Mouse (Mus musculus) heart, embryonic 15.5 days (tissue): ENCODE measurements around the gene Nsf. TPM values are rescaled to one million over a fixed set of nuclear protein-coding genes. Genes with fewer than 3 reads are reported as not detected.

Experiments
- ATAC-seq: fragments of 200-750 bp; cut with Nextera tagmentation; replicated peaks from 2 replicates; pipeline ENCODE4 v1.8.0; 2017; ENCODE audit warnings: low read depth, moderate TSS enrichment; ENCODE audit not compliant: insufficient number of reproducible peaks, insufficient read depth, low FRiP score
- H3K27ac ChIP-seq: fragments of 300-500 bp; sonication (generic); 2 replicates; pipeline ENCODE4 v1.5.1; 2015; ENCODE audit warnings: mild to moderate bottlenecking, inconsistent platforms
- H3K27me3 ChIP-seq: fragments of 300-500 bp; sonication (generic); 2 replicates; pipeline ENCODE4 v1.6.1; 2015; ENCODE audit warnings: inconsistent platforms
- H3K36me3 ChIP-seq: fragments of 300-500 bp; sonication (generic); 2 replicates; pipeline ENCODE4 v1.6.1; 2015; ENCODE audit warnings: mild to moderate bottlenecking, inconsistent platforms
- H3K4me1 ChIP-seq: fragments of 300-500 bp; sonication (generic); replicated peaks from 2 replicates; pipeline ENCODE4 v1.6.1; 2015; ENCODE audit warnings: inconsistent platforms
- H3K4me2 ChIP-seq: fragments of 300-500 bp; sonication (generic); 2 replicates; pipeline ENCODE4 v1.6.1; 2015; ENCODE audit warnings: inconsistent platforms, mild to moderate bottlenecking, moderate library complexity
- H3K4me3 ChIP-seq: fragments of 300-500 bp; sonication (generic); 2 replicates; pipeline ENCODE4 v1.5.1; 2015; ENCODE audit warnings: mild to moderate bottlenecking, inconsistent platforms
- H3K9ac ChIP-seq: fragments of 300-500 bp; sonication (generic); 2 replicates; pipeline ENCODE4 v1.6.1; 2015; ENCODE audit warnings: mild to moderate bottlenecking, inconsistent platforms
- H3K9me3 ChIP-seq: fragments of 300-500 bp; sonication (generic); replicated peaks from 2 replicates; pipeline ENCODE4 v1.6.1; 2016; ENCODE audit warnings: inconsistent platforms
- WGBS: fragments of 180-500 bp; shearing (Covaris S2); methylation state at CpG from one replicate; pipeline ENCODE4 v1.1.7; 2015; ENCODE audit warnings: mixed read lengths; 5-methylcytosine and 5-hydroxymethylcytosine counted together
- polyA plus RNA-seq: library from polyadenylated mRNA; unstranded; fragments of >200 nt; fragmentation: Nextera tagmentation; extraction: Ambion mirVana; gene quantifications from 2 replicates; pipeline ENCODE4 v1.2.1, GENCODE M21; 2015

The Nsf gene
- polyA plus RNA-seq, 1 experiment from 2014 or later, result 26.4 TPM

- no peak overlapping the region for H3K9ac ChIP-seq
- no peaks in the 10 kb centered on the region for H3K27me3 ChIP-seq
- no peak overlapping the region for H3K4me2 ChIP-seq
- no peaks in the 10 kb centered on the region for H3K9me3 ChIP-seq
- 54% methylated on average over 5 of the region's 5 CpGs for WGBS
- no peaks in the 10 kb centered on the region for H3K36me3 ChIP-seq
- H3K27ac ChIP-seq, result no peak overlapping the region
- no peak overlapping the region for H3K4me3 ChIP-seq
- H3K4me1 ChIP-seq, result no peaks in the 10 kb centered on the region
- no peak for ATAC-seq
Measured at GRCm38 (mm10) chr11:103941351-103941750, 12.5 kb downstream of the Nsf start.

- whole genome bisulfite sequencing, result 75% methylated on average over 6 of the region's 6 CpGs
Measured at GRCm38 (mm10) chr11:103940887-103941286, 13.0 kb downstream of the Nsf start.

GRCm38 (mm10) chr11:103937976-103938728, 15.7 kb downstream of the Nsf start:
- no peak overlapping the region for H3K4me3 ChIP-seq
- H3K27ac ChIP-seq, result no peak overlapping the region
- 86% methylated on average over 25 of the region's 25 CpGs for WGBS
- no peaks in the 10 kb centered on the region for H3K4me1 ChIP-seq
- no peaks in the 10 kb centered on the region for H3K27me3 ChIP-seq
- H3K9ac ChIP-seq, result no peak overlapping the region
- no peak for ATAC-seq
- H3K36me3 ChIP-seq, result no peaks in the 10 kb centered on the region
- no peak overlapping the region for H3K4me2 ChIP-seq
- H3K9me3 ChIP-seq, result no peaks in the 10 kb centered on the region

More at GRCm38 (mm10) chr11:103940887-103941286, 13.0 kb downstream of the Nsf start:
- H3K27ac ChIP-seq, result no peak overlapping the region
- H3K4me1 ChIP-seq, result no peaks in the 10 kb centered on the region
- H3K4me3 ChIP-seq, result no peak overlapping the region
- no peak for ATAC-seq
- H3K9me3 ChIP-seq, result no peaks in the 10 kb centered on the region
- H3K36me3 ChIP-seq, result no peaks in the 10 kb centered on the region
- H3K9ac ChIP-seq, result no peak overlapping the region
- no peaks in the 10 kb centered on the region for H3K27me3 ChIP-seq
- no peak overlapping the region for H3K4me2 ChIP-seq

- H3K4me1 ChIP-seq, result no peaks in the 10 kb centered on the region
- no peak overlapping the region for H3K4me2 ChIP-seq
- no peak overlapping the region for H3K27ac ChIP-seq
- no peaks in the 10 kb centered on the region for H3K36me3 ChIP-seq
- 78% methylated on average over 9 of the region's 9 CpGs for WGBS
- no peaks in the 10 kb centered on the region for H3K9me3 ChIP-seq
- H3K4me3 ChIP-seq, result no peak overlapping the region
- ATAC-seq, result no peak
- H3K27me3 ChIP-seq, result no peaks in the 10 kb centered on the region
- no peak overlapping the region for H3K9ac ChIP-seq
Measured at GRCm38 (mm10) chr11:103937451-103937850, 16.4 kb downstream of the Nsf start.

GRCm38 (mm10) chr11:103935717-103936116, 18.1 kb downstream of the Nsf start:
- no peaks in the 10 kb centered on the region for H3K9me3 ChIP-seq
- no peak overlapping the region for H3K4me3 ChIP-seq
- no peak overlapping the region for H3K27ac ChIP-seq
- H3K36me3 ChIP-seq, result no peaks in the 10 kb centered on the region
- no peaks in the 10 kb centered on the region for H3K4me1 ChIP-seq
- no peak overlapping the region for H3K9ac ChIP-seq
- WGBS, result 52% methylated on average over 2 of the region's 2 CpGs
- no peak for ATAC-seq
- no peak overlapping the region for H3K4me2 ChIP-seq
- no peaks in the 10 kb centered on the region for H3K27me3 ChIP-seq

GRCm38 (mm10) chr11:103933886-103934285, 20.0 kb downstream of the Nsf start:
- 83% methylated on average over 6 of the region's 6 CpGs for WGBS
- H3K4me2 ChIP-seq, result no peak overlapping the region
- peaks cover 7% of the 10 kb centered on the region; the same call in 1 of the 2 replicates for H3K36me3 ChIP-seq
- H3K9ac ChIP-seq, result no peak overlapping the region
- H3K4me1 ChIP-seq, result no peaks in the 10 kb centered on the region
- H3K27me3 ChIP-seq, result no peaks in the 10 kb centered on the region
- no peak for ATAC-seq
- no peaks in the 10 kb centered on the region for H3K9me3 ChIP-seq
- H3K4me3 ChIP-seq, result no peak overlapping the region
- H3K27ac ChIP-seq, result no peak overlapping the region

GRCm38 (mm10) chr11:103923957-103924356, 29.9 kb downstream of the Nsf start:
- H3K4me3 ChIP-seq, result no peak overlapping the region
- WGBS, result 72% methylated on average over 2 of the region's 2 CpGs

GRCm38 (mm10) chr11:103923272-103923671, 30.6 kb downstream of the Nsf start:
- Histone ChIP-seq H3K4me3 (no peak overlapping the region), H3K27ac (no peak overlapping the region), H3K9ac (no peak overlapping the region), H3K36me3 (no peaks in the 10 kb centered on the region), H3K4me2 (no peak overlapping the region), H3K27me3 (no peaks in the 10 kb centered on the region), H3K9me3 (no peaks in the 10 kb centered on the region), H3K4me1 (no peaks in the 10 kb centered on the region)
- ATAC-seq, result no peak
- WGBS, result 81% methylated on average over 4 of the region's 4 CpGs

More at GRCm38 (mm10) chr11:103923957-103924356, 29.9 kb downstream of the Nsf start:
- H3K4me1 ChIP-seq, result no peaks in the 10 kb centered on the region
- 0 out of 2 replicates have a peak, but pooled peaks cover 6% of the 10 kb centered on the region for H3K36me3 ChIP-seq
- no peaks in the 10 kb centered on the region for H3K9me3 ChIP-seq
- ATAC-seq, result no peak
- H3K27ac ChIP-seq, result no peak overlapping the region
- H3K9ac ChIP-seq, result no peak overlapping the region
- H3K4me2 ChIP-seq, result no peak overlapping the region
- no peaks in the 10 kb centered on the region for H3K27me3 ChIP-seq

- Histone ChIP-seq H3K36me3 (no peaks in the 10 kb centered on the region), H3K4me1 (no peaks in the 10 kb centered on the region), H3K27ac (no peak overlapping the region), H3K4me2 (no peak overlapping the region), H3K9ac (no peak overlapping the region), H3K9me3 (no peaks in the 10 kb centered on the region), H3K4me3 (no peak overlapping the region), H3K27me3 (no peaks in the 10 kb centered on the region)
- 87% methylated on average over 10 of the region's 10 CpGs for WGBS
- no peak for ATAC-seq
Measured at GRCm38 (mm10) chr11:103922812-103923211, 31.0 kb downstream of the Nsf start.

GRCm38 (mm10) chr11:103920665-103921064, 33.2 kb downstream of the Nsf start:
- no peak for ATAC-seq
- H3K4me2 ChIP-seq, result no peak overlapping the region
- H3K27me3 ChIP-seq, result no peaks in the 10 kb centered on the region
- no peak overlapping the region for H3K9ac ChIP-seq
- WGBS, result 58% methylated on average over 5 of the region's 5 CpGs
- no peak overlapping the region for H3K4me3 ChIP-seq
- H3K36me3 ChIP-seq, result peaks cover 6% of the 10 kb centered on the region; the same call in 1 of the 2 replicates
- no peak overlapping the region for H3K27ac ChIP-seq
- H3K4me1 ChIP-seq, result no peaks in the 10 kb centered on the region
- no peaks in the 10 kb centered on the region for H3K9me3 ChIP-seq

GRCm38 (mm10) chr11:103916807-103917206, 37.0 kb downstream of the Nsf start:
- Histone ChIP-seq H3K9ac (no peak overlapping the region), H3K27ac (no peak overlapping the region), H3K27me3 (no peaks in the 10 kb centered on the region), H3K4me3 (no peak overlapping the region), H3K4me2 (no peak overlapping the region), H3K36me3 (peaks cover 31% of the 10 kb centered on the region; the same call in 1 of the 2 replicates), H3K4me1 (no peaks in the 10 kb centered on the region), H3K9me3 (no peaks in the 10 kb centered on the region)
- 75% methylated on average over 7 of the region's 7 CpGs for WGBS
- no peak for ATAC-seq

- Histone ChIP-seq H3K4me1 (no peaks in the 10 kb centered on the region), H3K9me3 (no peaks in the 10 kb centered on the region), H3K27ac (no peak overlapping the region), H3K4me2 (no peak overlapping the region), H3K4me3 (no peak overlapping the region), H3K27me3 (no peaks in the 10 kb centered on the region), H3K9ac (no peak overlapping the region), H3K36me3 (peaks cover 33% of the 10 kb centered on the region; the same call in 1 of the 2 replicates)
- ATAC-seq, result no peak
- 79% methylated on average over 9 of the region's 9 CpGs for WGBS
Measured at GRCm38 (mm10) chr11:103915686-103916085, 38.2 kb downstream of the Nsf start.
